Comparison of ENCODE assay signal across 17 mouse cellular contexts in the genomic region with DNA sequence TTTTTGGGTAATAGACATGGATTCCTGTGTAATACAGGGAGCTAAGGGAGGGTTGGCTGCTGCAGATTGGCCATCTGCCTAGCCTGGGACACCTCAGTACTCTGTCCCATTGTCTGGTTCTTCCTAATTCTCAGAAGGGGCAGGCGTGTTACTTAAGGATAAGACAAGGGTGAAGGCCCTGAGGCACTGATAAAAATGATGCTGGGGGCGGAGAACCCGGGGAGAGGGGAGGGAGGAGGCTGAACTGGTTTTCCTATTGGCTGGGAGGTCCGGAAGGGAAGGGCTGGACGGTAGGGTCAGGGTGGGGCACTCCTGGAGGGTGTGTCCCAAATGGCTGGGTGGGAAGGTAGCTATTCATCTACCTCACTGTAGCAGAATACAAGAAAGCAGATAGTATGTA. TPM values are rescaled to one million over a fixed set of nuclear protein-coding genes. Genes with fewer than 3 reads are reported as not detected.
DNase-seq lines count a peak whose midpoint lies in the region; ATAC-seq and TF ChIP-seq lines count a peak whose summit lies in the region.
"Had no signal": no experiment of that assay in that cellular context is flagged by ENCODE, and none has a peak within 500 bp of the region (broad histone marks: within the 10 kb centered on the region; RNA-seq: fewer than 3 reads in every experiment).

No protein-coding gene starts in this region.

- peak; percentile 94 for DNase-seq in heart, adult 11 months
- no peak for DNase-seq in heart, adult 9 months (ENCODE audit: low spot score in 2 of 2)
- peak; percentile 95 for DNase-seq in MEL (ENCODE audit: low read depth, low spot score)
- peak; percentile 70 to 84 for DNase-seq in spleen, postnatal 10 days (ENCODE audit: low spot score in 2 of 2)
- no peak for DNase-seq in midbrain, embryonic 14.5 days
- DNase-seq in embryo, embryonic 9.5 days (ENCODE audit: extremely low spot score): no peak
- DNase-seq in kidney, adult 11 months: no peak
- DNase-seq: cerebellum, adult 18-20 months had no signal

- no peak overlapping the region for H3K9ac ChIP-seq in MEL (ENCODE audit: control insufficient read depth, low read depth, low read length, poor library complexity, severe bottlenecking)
- H3K9ac ChIP-seq in midbrain, embryonic 14.5 days (replicated peaks; ENCODE audit: low read length): no peak overlapping the region

- TF ChIP-seq CTCF in MEL (IDR thresholded peaks at IDR 0.05 in 2 of 3, conservative IDR thresholded peaks at IDR 0.05 in 1 of 3; ENCODE audit: control insufficient read depth in 1 of 3, insufficient read depth in 1 of 3, low read depth in 2 of 3, low read length in 3 of 3, poor library complexity in 1 of 3, severe bottlenecking in 1 of 3): no peak

- H3K27ac ChIP-seq in MEL (ENCODE audit: control insufficient read depth, low read depth, low read length): peak overlapping the region; percentile 95
- H3K27ac ChIP-seq in midbrain, embryonic 14.5 days (replicated peaks; ENCODE audit: low read depth, low read length): no peak overlapping the region

- no peak overlapping the region for H3K4me3 ChIP-seq in MEL (ENCODE audit: control insufficient read depth in 1 of 2, insufficient read depth in 1 of 2, low read depth in 2 of 2, low read length in 2 of 2)
- no peak overlapping the region for H3K4me3 ChIP-seq in midbrain, embryonic 14.5 days (replicated peaks; ENCODE audit: low read depth, low read length)

- H3K27me3 ChIP-seq in MEL (ENCODE audit: control insufficient read depth in 1 of 2, insufficient read depth in 2 of 2, low read length in 2 of 2): no peaks in the 10 kb centered on the region
- H3K27me3 ChIP-seq in midbrain, embryonic 14.5 days (ENCODE audit: control insufficient read depth, insufficient read depth, low read length): no peaks in the 10 kb centered on the region
- H3K27me3 ChIP-seq: limb, embryonic 13.5 days had no signal

- H3K36me3 ChIP-seq in MEL (ENCODE audit: control insufficient read depth in 1 of 2, insufficient read depth in 2 of 2, low read length in 2 of 2): peaks cover 0 to 30% of the 10 kb centered on the region in 2 experiments; a peak in 2 of 4 replicates
- H3K36me3 ChIP-seq in midbrain, embryonic 14.5 days (ENCODE audit: control insufficient read depth, insufficient read depth, low read length): peaks cover 21% of the 10 kb centered on the region

- no peak overlapping the region for H3K4me2 ChIP-seq in midbrain, embryonic 14.5 days (ENCODE audit: low read length)

- peaks cover 23% of the 10 kb centered on the region for H3K79me2 ChIP-seq in MEL (ENCODE audit: control insufficient read depth, insufficient read depth, low read length, poor library complexity)

- no peaks in the 10 kb centered on the region for H3K9me3 ChIP-seq in MEL (replicated peaks; ENCODE audit: insufficient read depth, low read length)
- no peaks in the 10 kb centered on the region for H3K9me3 ChIP-seq in midbrain, embryonic 14.5 days (ENCODE audit: control insufficient read depth, low read length)
- H3K9me3 ChIP-seq: embryonic facial prominence, embryonic 15.5 days; limb, embryonic 13.5 days; midbrain, embryonic 10.5 days had no signal

- peaks cover 2 to 32% of the 10 kb centered on the region in 2 experiments for H3K4me1 ChIP-seq in MEL (ENCODE audit: control insufficient read depth in 1 of 2, insufficient read depth in 2 of 2, low read length in 2 of 2)
- H3K4me1 ChIP-seq in midbrain, embryonic 14.5 days (ENCODE audit: control insufficient read depth, insufficient read depth, low read length): peaks cover 6% of the 10 kb centered on the region

- WGBS in midbrain, embryonic 14.5 days: 45% methylated on average over 5 of the region's 5 CpGs

- TF ChIP-seq EP300 in MEL (IDR thresholded peaks at IDR 0.05; ENCODE audit: low read depth in 1 of 2, low read length in 2 of 2): peak; percentile 81 to 94

- TF ChIP-seq RAD21 in MEL (IDR thresholded peaks at IDR 0.05; ENCODE audit: low read depth, low read length): no peak

- peak in 1 of 2 experiments; percentile 54; a peak in 1 of 4 replicates for TF ChIP-seq POLR2A in MEL (IDR thresholded peaks at IDR 0.05; ENCODE audit: control insufficient read depth in 1 of 2, insufficient read depth in 1 of 2, low read depth in 1 of 2, low read length in 2 of 2, poor library complexity in 1 of 2)

- peak; percentile 9 to 24; a peak in 2 of 4 replicates for ATAC-seq in hematopoietic stem cell, adult 5-6 weeks (replicated peaks in 1 of 2; ENCODE audit: insufficient read depth in 1 of 2, low FRiP score in 2 of 2, low TSS enrichment in 1 of 2, low read depth in 1 of 2, poor library complexity in 2 of 2, severe bottlenecking in 2 of 2)
- no peak for ATAC-seq in midbrain, embryonic 14.5 days (ENCODE audit: low FRiP score, low TSS enrichment)

TF ChIP-seq in MEL, 35 proteins besides CTCF, POLR2A, EP300 and RAD21:
- peak; percentile 50; the same call in 1 of the 2 replicates for TF ChIP-seq RCOR1 (IDR thresholded peaks at IDR 0.05; ENCODE audit: low read depth, low read length)
- TF ChIP-seq SIN3A (IDR thresholded peaks at IDR 0.05; ENCODE audit: low read length): peak; percentile 56
- peak; percentile 93 for TF ChIP-seq GATA1 (IDR thresholded peaks at IDR 0.05; ENCODE audit: low read depth, low read length)
- no peak for TF ChIP-seq CHD1 (IDR thresholded peaks at IDR 0.05; ENCODE audit: low read depth, low read length)
- TF ChIP-seq MAZ (IDR thresholded peaks at IDR 0.05; ENCODE audit: low read depth, low read length): peak; percentile 46; the same call in 1 of the 2 replicates
- TF ChIP-seq ELF1 (IDR thresholded peaks at IDR 0.05; ENCODE audit: low read depth, low read length): peak; percentile 43; the same call in 1 of the 2 replicates
- TF ChIP-seq TBP (IDR thresholded peaks at IDR 0.05; ENCODE audit: low read depth, low read length): peak; percentile 62; the same call in 1 of the 2 replicates
- TF ChIP-seq MXI1 (IDR thresholded peaks at IDR 0.05; ENCODE audit: low read depth, low read length): no peak
- no peak for TF ChIP-seq GABPA (IDR thresholded peaks at IDR 0.05; ENCODE audit: low read depth, low read length)
- 0 out of 2 replicates have a peak, but pooled peaks have one; percentile 18 for TF ChIP-seq MYB (IDR thresholded peaks at IDR 0.05; ENCODE audit: low read depth, low read length)
- TF ChIP-seq UBTF (IDR thresholded peaks at IDR 0.05; ENCODE audit: borderline replicate concordance, insufficient read depth, low read depth, low read length): no peak
- peak; percentile 53; the same call in 1 of the 2 replicates for TF ChIP-seq MYC (IDR thresholded peaks at IDR 0.05; ENCODE audit: low read depth, low read length)
- TF ChIP-seq TAL1 (IDR thresholded peaks at IDR 0.05; ENCODE audit: low read length): peak; percentile 95
- peak; percentile 48 for TF ChIP-seq ETS1 (IDR thresholded peaks at IDR 0.05; ENCODE audit: low read depth, low read length)
- peak; percentile 94 for TF ChIP-seq TCF12 (IDR thresholded peaks at IDR 0.05; ENCODE audit: low read depth, low read length)
- 0 out of 2 replicates have a peak, but pooled peaks have one; percentile 15 for TF ChIP-seq HCFC1 (IDR thresholded peaks at IDR 0.05; ENCODE audit: low read depth, low read length)

RNA-seq across cellular contexts. Expression of a gene that starts 1.2 kb away (rescaled TPM):
- 128 and 183 TPM in 2 replicates for total RNA-seq in MEL (2012; rRNA removed)
- polyA plus RNA-seq in MEL (2012; ENCODE audit: insufficient read depth in 1 of 2, insufficient read length in 2 of 2, low read depth in 1 of 2, low replicate concordance in 2 of 2, missing spikeins in 1 of 2): 100 to 1,000 TPM in 1 of 2 experiments, not detected in 1; 125 TPM
- 21.5 and 25.4 TPM in 2 replicates for total RNA-seq in hematopoietic stem cell, adult 5-6 weeks (2017)
- 67.2 and 69.9 TPM in 2 replicates for polyA plus RNA-seq in midbrain, embryonic 14.5 days (2014; fragmentation: Nextera tagmentation; extraction: Ambion mirVana)

RNA-seq across cellular contexts. Expression of a gene that starts 10.0 kb away (rescaled TPM):
- not detected in 2 replicates for total RNA-seq in MEL (2012; rRNA removed)
- polyA plus RNA-seq in MEL (2012; ENCODE audit: insufficient read depth in 1 of 2, insufficient read length in 2 of 2, low read depth in 1 of 2, low replicate concordance in 2 of 2, missing spikeins in 1 of 2): not detected
- total RNA-seq in hematopoietic stem cell, adult 5-6 weeks (2017): not detected in 2 replicates
- 1.3 and 2.0 TPM in 2 replicates for polyA plus RNA-seq in midbrain, embryonic 14.5 days (2014; fragmentation: Nextera tagmentation; extraction: Ambion mirVana)
- total RNA-seq: gastrocnemius, adult 8-10 months; neutrophil, adult 5-6 weeks had no signal
- polyA plus RNA-seq: C2C12; hindbrain, embryonic 11.5 days; large intestine, adult 2 months; midbrain, embryonic 10.5 days had no signal

RNA-seq across cellular contexts. Expression of a gene that starts 31.9 kb away (rescaled TPM):
- 3.5 and 6.4 TPM in 2 replicates for total RNA-seq in MEL (2012; rRNA removed)
- 1 to 10 TPM in 1 of 2 experiments, not detected in 1; 5.1 TPM for polyA plus RNA-seq in MEL (2012; ENCODE audit: insufficient read depth in 1 of 2, insufficient read length in 2 of 2, low read depth in 1 of 2, low replicate concordance in 2 of 2, missing spikeins in 1 of 2)
- 0.45 and 2.9 TPM in 2 replicates for total RNA-seq in hematopoietic stem cell, adult 5-6 weeks (2017)
- 0.28 TPM in 1 of 2 replicates, not detected in the other for polyA plus RNA-seq in midbrain, embryonic 14.5 days (2014; fragmentation: Nextera tagmentation; extraction: Ambion mirVana)
- total RNA-seq: neutrophil, adult 5-6 weeks had no signal

RNA-seq across cellular contexts. Expression of a gene that starts 39.2 kb away (rescaled TPM):
- total RNA-seq in MEL (2012; rRNA removed): 7.5 and 7.7 TPM in 2 replicates
- polyA plus RNA-seq in MEL (2012; ENCODE audit: insufficient read depth in 1 of 2, insufficient read length in 2 of 2, low read depth in 1 of 2, low replicate concordance in 2 of 2, missing spikeins in 1 of 2): 10 to 100 TPM in 1 of 2 experiments, not detected in 1; 12.8 TPM
- 21.8 and 25.5 TPM in 2 replicates for total RNA-seq in hematopoietic stem cell, adult 5-6 weeks (2017)
- 0.36 and 1.2 TPM in 2 replicates for polyA plus RNA-seq in midbrain, embryonic 14.5 days (2014; fragmentation: Nextera tagmentation; extraction: Ambion mirVana)

RNA-seq across cellular contexts. Expression of a gene that starts 52.0 kb away (rescaled TPM):
- total RNA-seq in MEL (2012; rRNA removed): 31.4 and 35.5 TPM in 2 replicates
- 10 to 100 TPM in 1 of 2 experiments, not detected in 1; 48.0 TPM for polyA plus RNA-seq in MEL (2012; ENCODE audit: insufficient read depth in 1 of 2, insufficient read length in 2 of 2, low read depth in 1 of 2, low replicate concordance in 2 of 2, missing spikeins in 1 of 2)
- 53.2 and 68.7 TPM in 2 replicates for total RNA-seq in hematopoietic stem cell, adult 5-6 weeks (2017)
- polyA plus RNA-seq in midbrain, embryonic 14.5 days (2014; fragmentation: Nextera tagmentation; extraction: Ambion mirVana): 26.1 and 28.7 TPM in 2 replicates

Comparison
In these comparisons a context has a peak if more than half of its experiments do, and no peak if none do; other contexts are left out.
1. DNase-seq: peak in heart, adult 11 months (single experiment), MEL (single experiment) and spleen, postnatal 10 days (2 of 2); none in heart, adult 9 months (0 of 2), midbrain, embryonic 14.5 days (single experiment), embryo, embryonic 9.5 days (single experiment) and kidney, adult 11 months (single experiment).